In genomic region chr8:22410688-22411281, GRCm38 (mm10) we compare ENCODE assay signal across 8 mouse cellular contexts. TPM values are rescaled to one million over a fixed set of nuclear protein-coding genes. Genes with fewer than 3 reads are reported as not detected.
A peak's percentile ranks its signal among the peaks of the same experiment; 100 is the strongest.
DNase-seq lines count a peak whose midpoint lies in the region; ATAC-seq and TF ChIP-seq lines count a peak whose summit lies in the region.

No protein-coding gene starts in this region.

- no peak for DNase-seq in layer of hippocampus, adult 2 months (ENCODE audit: low spot score in 2 of 2)
- DNase-seq in layer of hippocampus, adult 18-20 months (ENCODE audit: low spot score in 2 of 2): no peak
- DNase-seq in embryonic facial prominence, embryonic 11.5 days (ENCODE audit: low spot score): no peak
- DNase-seq in left cerebral cortex, postnatal 25 days (ENCODE audit: low spot score in 2 of 2): no peak
- DNase-seq in right cerebral cortex, postnatal 4 days: no peak
- no peak for DNase-seq in layer of hippocampus, postnatal 14 days (ENCODE audit: low spot score in 2 of 2)

- H3K36me3 ChIP-seq in embryonic facial prominence, embryonic 11.5 days (replicated peaks; ENCODE audit: control insufficient read depth, insufficient read depth, low read depth, low read length): no peaks in the 10 kb centered on the region
- H3K36me3 ChIP-seq in intestine, postnatal 0 days (ENCODE audit: control insufficient read depth, insufficient read depth): 0 out of 2 replicates have a peak, but pooled peaks cover 3% of the 10 kb centered on the region
- peaks cover 3% of the 10 kb centered on the region; the same call in 1 of the 2 replicates for H3K36me3 ChIP-seq in neural tube, embryonic 12.5 days

- H3K4me2 ChIP-seq in embryonic facial prominence, embryonic 11.5 days (ENCODE audit: low read depth, low read length): peak overlapping the region; percentile 60
- peak overlapping the region; percentile 81 for H3K4me2 ChIP-seq in intestine, postnatal 0 days (replicated peaks; ENCODE audit: low read depth)
- peak overlapping the region; percentile 82 for H3K4me2 ChIP-seq in neural tube, embryonic 12.5 days (replicated peaks)

- H3K4me3 ChIP-seq in layer of hippocampus, adult 2 months: peak overlapping the region; percentile 76
- peak overlapping the region; percentile 69 for H3K4me3 ChIP-seq in embryonic facial prominence, embryonic 11.5 days (ENCODE audit: low read depth, low read length)
- peak overlapping the region; percentile 82 for H3K4me3 ChIP-seq in intestine, postnatal 0 days (ENCODE audit: low read depth, low read length)
- H3K4me3 ChIP-seq in neural tube, embryonic 12.5 days: peak overlapping the region; percentile 86

- TF ChIP-seq CTCF in layer of hippocampus, adult 2 months (conservative IDR thresholded peaks at IDR 0.05): no peak
- no peak for TF ChIP-seq CTCF in intestine, postnatal 0 days (IDR thresholded peaks at IDR 0.05; ENCODE audit: low read depth)

- H3K27ac ChIP-seq in layer of hippocampus, adult 2 months: peak overlapping the region; percentile 93
- H3K27ac ChIP-seq in embryonic facial prominence, embryonic 11.5 days (replicated peaks; ENCODE audit: low read depth, low read length): no peak overlapping the region
- H3K27ac ChIP-seq in intestine, postnatal 0 days (ENCODE audit: low read depth, low read length): peak overlapping the region; percentile 86
- H3K27ac ChIP-seq in neural tube, embryonic 12.5 days: 0 out of 2 replicates have a peak overlapping the region, but pooled peaks have one; percentile 1

- H3K9me3 ChIP-seq in embryonic facial prominence, embryonic 11.5 days (replicated peaks; ENCODE audit: control insufficient read depth, low read length): no peaks in the 10 kb centered on the region
- H3K9me3 ChIP-seq in intestine, postnatal 0 days (ENCODE audit: control insufficient read depth): no peaks in the 10 kb centered on the region
- H3K9me3 ChIP-seq in neural tube, embryonic 12.5 days: no peaks in the 10 kb centered on the region

- no peak for ATAC-seq in embryonic facial prominence, embryonic 11.5 days (replicated peaks; ENCODE audit: insufficient number of reproducible peaks, low FRiP score, low TSS enrichment, low read depth)
- ATAC-seq in intestine, postnatal 0 days: peak; percentile 2; the same call in 1 of the 2 replicates
- peak; percentile 75 for ATAC-seq in neural tube, embryonic 12.5 days (ENCODE audit: low FRiP score, low read depth)

- intact Hi-C loops in left cerebral cortex, postnatal 25 days (cut with DNase I): loop anchor here (1.0 kb wide), 1 partner anchor 217 kb away; no protein-coding TSS in a partner anchor

- H3K4me1 ChIP-seq in embryonic facial prominence, embryonic 11.5 days (ENCODE audit: control insufficient read depth, insufficient read depth, low read length): no peaks in the 10 kb centered on the region
- no peaks in the 10 kb centered on the region; the same call in 1 of the 2 replicates for H3K4me1 ChIP-seq in intestine, postnatal 0 days (replicated peaks; ENCODE audit: control insufficient read depth, insufficient read depth, low read length)
- H3K4me1 ChIP-seq in neural tube, embryonic 12.5 days: peaks cover 8% of the 10 kb centered on the region; the same call in 1 of the 2 replicates

- no peaks in the 10 kb centered on the region for H3K27me3 ChIP-seq in embryonic facial prominence, embryonic 11.5 days (ENCODE audit: control insufficient read depth, insufficient read depth, low read length)
- H3K27me3 ChIP-seq in intestine, postnatal 0 days (replicated peaks; ENCODE audit: control insufficient read depth, insufficient read depth, low read length): no peaks in the 10 kb centered on the region
- no peaks in the 10 kb centered on the region for H3K27me3 ChIP-seq in neural tube, embryonic 12.5 days (replicated peaks)

- 16% methylated on average over 16 of the region's 16 CpGs for WGBS in embryonic facial prominence, embryonic 11.5 days
- 14% methylated on average over 16 of the region's 16 CpGs for WGBS in intestine, postnatal 0 days
- WGBS in neural tube, embryonic 12.5 days: 16% methylated on average over 16 of the region's 16 CpGs

- H3K9ac ChIP-seq in embryonic facial prominence, embryonic 11.5 days (replicated peaks; ENCODE audit: low read length): peak overlapping the region; percentile 79
- H3K9ac ChIP-seq in intestine, postnatal 0 days (ENCODE audit: low read depth, low read length): peak overlapping the region; percentile 78
- H3K9ac ChIP-seq in neural tube, embryonic 12.5 days: peak overlapping the region; percentile 86

RNA-seq across cellular contexts. Expression of gene Mrps31, which starts 0.4 kb away (rescaled TPM):
- total RNA-seq in layer of hippocampus, adult 2 months (2021): 10 to 100 TPM; 23.5 to 23.6 TPM
- total RNA-seq in layer of hippocampus, adult 18-20 months (2021): 10 to 100 TPM; 26.6 to 26.7 TPM
- polyA plus RNA-seq in embryonic facial prominence, embryonic 11.5 days (2014; fragmentation: Nextera tagmentation; extraction: Ambion mirVana): 52.7 and 53.9 TPM in 2 replicates
- polyA plus RNA-seq in intestine, postnatal 0 days (2015; fragmentation: Nextera tagmentation; extraction: Ambion mirVana): 51.3 and 51.5 TPM in 2 replicates
- 36.4 and 42.1 TPM in 2 replicates for polyA plus RNA-seq in neural tube, embryonic 12.5 days (2016; fragmentation: Nextera tagmentation; extraction: Ambion mirVana)
- 10 to 100 TPM; 21.7 to 23.6 TPM for total RNA-seq in left cerebral cortex, postnatal 25 days (2021)
- 10 to 100 TPM; 22.3 to 23.0 TPM for total RNA-seq in layer of hippocampus, postnatal 14 days (2021)

RNA-seq across cellular contexts. Expression of gene Slc25a15, which starts 12.4 kb away (rescaled TPM):
- 10 to 100 TPM in 1 of 2 experiments, 1 to 10 TPM in 1; 9.7 to 12.3 TPM for total RNA-seq in layer of hippocampus, adult 2 months (2021)
- 10 to 100 TPM; 10.9 to 11.5 TPM for total RNA-seq in layer of hippocampus, adult 18-20 months (2021)
- polyA plus RNA-seq in embryonic facial prominence, embryonic 11.5 days (2014; fragmentation: Nextera tagmentation; extraction: Ambion mirVana): 14.2 and 17.7 TPM in 2 replicates
- polyA plus RNA-seq in intestine, postnatal 0 days (2015; fragmentation: Nextera tagmentation; extraction: Ambion mirVana): 108 and 122 TPM in 2 replicates
- polyA plus RNA-seq in neural tube, embryonic 12.5 days (2016; fragmentation: Nextera tagmentation; extraction: Ambion mirVana): 11.6 and 14.2 TPM in 2 replicates
- 10 to 100 TPM; 11.0 to 13.5 TPM for total RNA-seq in left cerebral cortex, postnatal 25 days (2021)
- 10 to 100 TPM; 10.0 to 10.9 TPM for total RNA-seq in layer of hippocampus, postnatal 14 days (2021)
